20 mouse cellular contexts compared by ENCODE assay signal in the genomic region with DNA sequence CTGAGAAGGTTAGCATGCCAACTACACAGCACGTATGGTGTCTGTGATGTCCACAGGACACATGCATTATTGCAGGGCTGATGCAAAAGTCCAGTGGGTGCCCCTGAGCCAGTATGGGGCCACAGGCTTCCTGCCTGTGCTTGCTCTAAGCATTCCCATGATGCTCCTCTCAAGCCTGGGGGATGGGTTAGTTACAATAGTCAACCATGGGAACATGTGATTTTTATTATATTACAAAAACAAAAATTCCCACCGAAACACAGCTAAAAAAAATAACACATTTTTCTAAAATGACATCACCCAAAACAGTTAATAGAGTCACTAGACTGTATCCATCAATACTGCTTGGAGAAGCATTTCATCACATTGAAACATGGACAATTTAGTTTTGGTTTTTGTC. TPM values are rescaled to one million over a fixed set of nuclear protein-coding genes. Genes with fewer than 3 reads are reported as not detected.
A peak's percentile ranks its signal among the peaks of the same experiment; 100 is the strongest.
DNase-seq lines count a peak whose midpoint lies in the region; ATAC-seq and TF ChIP-seq lines count a peak whose summit lies in the region.
"Had no signal": no experiment of that assay in that cellular context is flagged by ENCODE, and none has a peak within 500 bp of the region (broad histone marks: within the 10 kb centered on the region; RNA-seq: fewer than 3 reads in every experiment).

No protein-coding gene starts in this region.

- H3K27ac ChIP-seq in gastrocnemius, adult 2 months, result no peak overlapping the region
- no peak overlapping the region for H3K27ac ChIP-seq in limb, embryonic 14.5 days (replicated peaks; ENCODE audit: low read depth, low read length)
- H3K27ac ChIP-seq in limb, embryonic 10.5 days, result no peak overlapping the region
- H3K27ac ChIP-seq in embryonic facial prominence, embryonic 15.5 days (replicated peaks), result peak overlapping the region; percentile 87
- no peak overlapping the region for H3K27ac ChIP-seq in forebrain, embryonic 16.5 days (ENCODE audit: low read length)

- DNase-seq in gastrocnemius, adult 2 months, result peak; percentile 17
- DNase-seq in gastrocnemius, postnatal 25 days, result no peak
- no peak for DNase-seq in limb, embryonic 14.5 days (ENCODE audit: low spot score)
- no peak for DNase-seq in limb, embryonic 10.5 days (ENCODE audit: low spot score)
- DNase-seq: adrenal gland, adult 8-10 months; cerebellum, adult 2 months; gastrocnemius, postnatal 10 days; kidney, adult 8-10 months had no signal

- no peaks in the 10 kb centered on the region for H3K9me3 ChIP-seq in limb, embryonic 14.5 days (ENCODE audit: control insufficient read depth, low read length)
- no peaks in the 10 kb centered on the region for H3K9me3 ChIP-seq in limb, embryonic 10.5 days (replicated peaks)
- H3K9me3 ChIP-seq in embryonic facial prominence, embryonic 15.5 days (replicated peaks), result no peaks in the 10 kb centered on the region
- no peaks in the 10 kb centered on the region for H3K9me3 ChIP-seq in forebrain, embryonic 16.5 days (ENCODE audit: control insufficient read depth, low read length)

- 53% methylated on average over 2 of the region's 2 CpGs for WGBS in limb, embryonic 14.5 days
- 86% methylated on average over 2 of the region's 2 CpGs for WGBS in limb, embryonic 10.5 days
- WGBS in embryonic facial prominence, embryonic 15.5 days, result 36% methylated on average over 2 of the region's 2 CpGs
- WGBS in forebrain, embryonic 16.5 days, result 95% methylated on average over 2 of the region's 2 CpGs

- H3K4me1 ChIP-seq in limb, embryonic 14.5 days (ENCODE audit: control insufficient read depth, insufficient read depth, low read length), result 0 out of 2 replicates have a peak, but pooled peaks cover 2% of the 10 kb centered on the region
- H3K4me1 ChIP-seq in limb, embryonic 10.5 days, result no peaks in the 10 kb centered on the region; the same call in 1 of the 2 replicates
- H3K4me1 ChIP-seq in embryonic facial prominence, embryonic 15.5 days, result peaks cover 26% of the 10 kb centered on the region
- no peaks in the 10 kb centered on the region for H3K4me1 ChIP-seq in forebrain, embryonic 16.5 days (replicated peaks; ENCODE audit: control insufficient read depth, insufficient read depth, low read length)

- no peak overlapping the region for H3K9ac ChIP-seq in limb, embryonic 14.5 days (ENCODE audit: low read depth, low read length, severe bottlenecking)
- H3K9ac ChIP-seq in embryonic facial prominence, embryonic 15.5 days, result no peak overlapping the region
- H3K9ac ChIP-seq in forebrain, embryonic 16.5 days (replicated peaks; ENCODE audit: low read depth, low read length), result no peak overlapping the region

- no peak overlapping the region for H3K4me2 ChIP-seq in limb, embryonic 14.5 days (replicated peaks; ENCODE audit: low read depth, low read length, severe bottlenecking)
- H3K4me2 ChIP-seq in embryonic facial prominence, embryonic 15.5 days (replicated peaks), result no peak overlapping the region
- H3K4me2 ChIP-seq in forebrain, embryonic 16.5 days (ENCODE audit: low read length), result no peak overlapping the region

- peak; percentile 41; the same call in 1 of the 2 replicates for ATAC-seq in limb, embryonic 14.5 days (ENCODE audit: low FRiP score, low read depth)
- no peak for ATAC-seq in embryonic facial prominence, embryonic 15.5 days (ENCODE audit: insufficient number of reproducible peaks, low FRiP score, low TSS enrichment, low read depth)
- no peak for ATAC-seq in megakaryocyte-erythroid progenitor cell, adult 5-6 weeks (replicated peaks; ENCODE audit: low FRiP score, low TSS enrichment, poor library complexity, severe bottlenecking)
- ATAC-seq in forebrain, embryonic 16.5 days, result no peak
- ATAC-seq: forebrain, embryonic 14.5 days; hindbrain, embryonic 16.5 days; inflammation-experienced regulatory T-cells, adult 6 months had no signal

- intact Hi-C loops in gastrocnemius, adult 2 months (cut with DNase I), result no loop called here

- H3K4me3 ChIP-seq in gastrocnemius, adult 2 months, result no peak overlapping the region
- H3K4me3 ChIP-seq in limb, embryonic 14.5 days (replicated peaks; ENCODE audit: low read length), result no peak overlapping the region
- no peak overlapping the region for H3K4me3 ChIP-seq in limb, embryonic 10.5 days
- no peak overlapping the region for H3K4me3 ChIP-seq in embryonic facial prominence, embryonic 15.5 days (replicated peaks)
- H3K4me3 ChIP-seq in forebrain, embryonic 16.5 days (replicated peaks; ENCODE audit: low read length), result no peak overlapping the region

- TF ChIP-seq POLR2A in limb, embryonic 14.5 days (IDR thresholded peaks at IDR 0.05; ENCODE audit: borderline replicate concordance, extremely low read depth, insufficient read depth, insufficient read length), result no peak

- no peak for TF ChIP-seq CTCF in gastrocnemius, adult 2 months (IDR thresholded peaks at IDR 0.05)

- H3K27me3 ChIP-seq in limb, embryonic 14.5 days (ENCODE audit: control insufficient read depth, insufficient read depth, low read length), result no peaks in the 10 kb centered on the region
- H3K27me3 ChIP-seq in limb, embryonic 10.5 days (ENCODE audit: low read depth, poor library complexity, severe bottlenecking), result no peaks in the 10 kb centered on the region
- no peaks in the 10 kb centered on the region for H3K27me3 ChIP-seq in embryonic facial prominence, embryonic 15.5 days
- no peaks in the 10 kb centered on the region for H3K27me3 ChIP-seq in forebrain, embryonic 16.5 days (replicated peaks; ENCODE audit: control insufficient read depth, insufficient read depth, low read length)
- H3K27me3 ChIP-seq: CH12.LX had no signal

- H3K36me3 ChIP-seq in limb, embryonic 14.5 days (ENCODE audit: control insufficient read depth, insufficient read depth, low read length), result no peaks in the 10 kb centered on the region
- no peaks in the 10 kb centered on the region for H3K36me3 ChIP-seq in limb, embryonic 10.5 days
- H3K36me3 ChIP-seq in embryonic facial prominence, embryonic 15.5 days, result no peaks in the 10 kb centered on the region
- H3K36me3 ChIP-seq in forebrain, embryonic 16.5 days (ENCODE audit: control insufficient read depth, insufficient read depth), result no peaks in the 10 kb centered on the region

RNA-seq across cellular contexts. Expression of a gene that starts 13.6 kb away (rescaled TPM):
- not detected for total RNA-seq in gastrocnemius, adult 2 months (2021)
- not detected for total RNA-seq in gastrocnemius, postnatal 25 days (2021)
- not detected in 2 replicates for polyA plus RNA-seq in limb, embryonic 14.5 days (2012; rRNA removed)
- 0.10 TPM in 1 of 2 replicates, not detected in the other for polyA plus RNA-seq in limb, embryonic 14.5 days (2014; fragmentation: Nextera tagmentation; extraction: Ambion mirVana)
- not detected in 2 replicates for polyA plus RNA-seq in limb, embryonic 10.5 days (2016; fragmentation: Nextera tagmentation; extraction: Ambion mirVana)
- 0.15 and 0.20 TPM in 2 replicates for polyA plus RNA-seq in embryonic facial prominence, embryonic 15.5 days (2015; fragmentation: Nextera tagmentation; extraction: Ambion mirVana)
- not detected in 2 replicates for total RNA-seq in megakaryocyte-erythroid progenitor cell, adult 5-6 weeks (2014; fragmentation: Nextera tagmentation)
- total RNA-seq in megakaryocyte-erythroid progenitor cell, adult 5-6 weeks (2017), result not detected in 2 replicates
- not detected in 2 replicates for polyA plus RNA-seq in forebrain, embryonic 16.5 days (2015; fragmentation: Nextera tagmentation; extraction: Ambion mirVana)
- total RNA-seq: adrenal gland, adult 8-10 months; adrenal gland, postnatal 36 days; CH12.LX; gastrocnemius, postnatal 10 days; heart, adult 8-10 months; heart, postnatal 36 days had no signal
- polyA plus RNA-seq: cerebellum, adult 2 months; forebrain, embryonic 14.5 days; heart, embryonic 14.5 days; hindbrain, embryonic 11.5 days; hindbrain, embryonic 16.5 days; inflammation-experienced regulatory T-cells, adult 6 months had no signal

RNA-seq across cellular contexts. Expression of a gene that starts 30.0 kb away (rescaled TPM):
- 1 to 10 TPM; 2.0 to 2.3 TPM for total RNA-seq in gastrocnemius, adult 2 months (2021)
- 1 to 10 TPM; 2.2 to 3.4 TPM for total RNA-seq in gastrocnemius, postnatal 25 days (2021)
- polyA plus RNA-seq in limb, embryonic 14.5 days (2012; rRNA removed), result 22.4 and 23.9 TPM in 2 replicates
- 20.6 and 20.7 TPM in 2 replicates for polyA plus RNA-seq in limb, embryonic 14.5 days (2014; fragmentation: Nextera tagmentation; extraction: Ambion mirVana)
- polyA plus RNA-seq in limb, embryonic 10.5 days (2016; fragmentation: Nextera tagmentation; extraction: Ambion mirVana), result 12.7 and 27.4 TPM in 2 replicates
- 28.4 TPM in 2 replicates for polyA plus RNA-seq in embryonic facial prominence, embryonic 15.5 days (2015; fragmentation: Nextera tagmentation; extraction: Ambion mirVana)
- total RNA-seq in megakaryocyte-erythroid progenitor cell, adult 5-6 weeks (2014; fragmentation: Nextera tagmentation), result 119 and 177 TPM in 2 replicates
- total RNA-seq in megakaryocyte-erythroid progenitor cell, adult 5-6 weeks (2017), result 34.2 and 58.4 TPM in 2 replicates
- polyA plus RNA-seq in forebrain, embryonic 16.5 days (2015; fragmentation: Nextera tagmentation; extraction: Ambion mirVana), result 2.9 and 3.7 TPM in 2 replicates

RNA-seq across cellular contexts. Expression of a gene that starts 44.5 kb away (rescaled TPM):
- 10 to 100 TPM; 24.4 to 29.0 TPM for total RNA-seq in gastrocnemius, adult 2 months (2021)
- total RNA-seq in gastrocnemius, postnatal 25 days (2021), result 10 to 100 TPM; 19.6 to 21.4 TPM
- 49.2 and 59.0 TPM in 2 replicates for polyA plus RNA-seq in limb, embryonic 14.5 days (2012; rRNA removed)
- polyA plus RNA-seq in limb, embryonic 14.5 days (2014; fragmentation: Nextera tagmentation; extraction: Ambion mirVana), result 11.8 and 12.3 TPM in 2 replicates
- 28.3 and 32.2 TPM in 2 replicates for polyA plus RNA-seq in limb, embryonic 10.5 days (2016; fragmentation: Nextera tagmentation; extraction: Ambion mirVana)
- polyA plus RNA-seq in embryonic facial prominence, embryonic 15.5 days (2015; fragmentation: Nextera tagmentation; extraction: Ambion mirVana), result 21.3 and 23.1 TPM in 2 replicates
- total RNA-seq in megakaryocyte-erythroid progenitor cell, adult 5-6 weeks (2014; fragmentation: Nextera tagmentation), result 30.7 and 36.8 TPM in 2 replicates
- 32.6 and 49.4 TPM in 2 replicates for total RNA-seq in megakaryocyte-erythroid progenitor cell, adult 5-6 weeks (2017)
- 22.2 and 25.4 TPM in 2 replicates for polyA plus RNA-seq in forebrain, embryonic 16.5 days (2015; fragmentation: Nextera tagmentation; extraction: Ambion mirVana)
